Mouse (Mus musculus) 416B (cell line): ENCODE results near the gene Thoc5.

Experiments
- DNase-seq: peaks from one replicate; pipeline ENCODE4 v3.0.0; 2011; ENCODE audit warnings: low read depth

Gene Thoc5

DNA sequence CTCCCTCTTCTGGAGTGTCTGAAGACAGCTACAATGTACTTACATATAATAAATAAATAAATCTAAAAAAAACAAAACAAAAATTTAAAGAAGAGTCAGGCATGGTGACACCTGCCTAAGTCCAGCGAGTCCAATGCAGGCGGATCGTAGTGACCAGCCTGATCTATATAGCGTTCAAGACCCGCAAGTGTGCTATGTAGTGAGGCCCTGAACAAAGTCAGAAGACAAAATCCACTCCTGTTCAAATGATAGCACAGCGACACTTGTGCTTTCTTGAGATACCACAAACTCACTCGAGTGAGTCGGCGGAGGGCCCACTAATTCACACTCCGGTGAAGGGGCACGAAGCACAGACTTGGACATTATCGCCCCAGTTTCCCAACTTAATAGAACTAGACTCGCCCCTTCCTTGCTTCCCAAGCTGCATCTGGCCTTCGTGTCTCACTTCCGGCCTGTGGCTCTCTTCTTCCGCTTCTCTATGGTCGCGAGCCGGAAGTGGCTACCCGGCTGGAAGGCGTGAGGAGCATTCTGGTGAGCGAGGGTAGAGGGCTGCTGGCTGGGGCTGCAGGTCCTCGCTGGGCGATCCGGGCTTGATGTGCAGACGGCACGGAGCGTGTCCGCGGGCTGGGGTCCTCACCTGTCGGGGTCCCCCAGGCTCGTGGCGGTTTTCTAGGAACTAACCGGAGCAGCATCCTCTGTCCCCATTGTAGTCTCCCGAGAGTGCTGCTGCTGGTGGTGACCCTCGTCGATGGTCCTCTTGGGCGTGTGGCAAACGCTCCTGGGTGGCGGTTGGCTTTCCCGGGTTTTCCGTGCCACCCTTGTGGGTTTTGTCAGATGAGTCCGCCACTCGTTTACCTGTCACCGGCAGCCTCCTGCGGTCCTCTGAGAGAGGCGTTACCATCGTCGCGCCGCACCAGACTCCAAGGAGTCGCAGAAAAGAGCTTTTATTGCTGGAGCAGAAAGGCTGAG lies at the start of gene Thoc5:
TSS of gene Thoc5 (plus strand) at position 473 of the 969 bp plus-strand sequence.
- peak; percentile 91 for DNase-seq

DNA sequence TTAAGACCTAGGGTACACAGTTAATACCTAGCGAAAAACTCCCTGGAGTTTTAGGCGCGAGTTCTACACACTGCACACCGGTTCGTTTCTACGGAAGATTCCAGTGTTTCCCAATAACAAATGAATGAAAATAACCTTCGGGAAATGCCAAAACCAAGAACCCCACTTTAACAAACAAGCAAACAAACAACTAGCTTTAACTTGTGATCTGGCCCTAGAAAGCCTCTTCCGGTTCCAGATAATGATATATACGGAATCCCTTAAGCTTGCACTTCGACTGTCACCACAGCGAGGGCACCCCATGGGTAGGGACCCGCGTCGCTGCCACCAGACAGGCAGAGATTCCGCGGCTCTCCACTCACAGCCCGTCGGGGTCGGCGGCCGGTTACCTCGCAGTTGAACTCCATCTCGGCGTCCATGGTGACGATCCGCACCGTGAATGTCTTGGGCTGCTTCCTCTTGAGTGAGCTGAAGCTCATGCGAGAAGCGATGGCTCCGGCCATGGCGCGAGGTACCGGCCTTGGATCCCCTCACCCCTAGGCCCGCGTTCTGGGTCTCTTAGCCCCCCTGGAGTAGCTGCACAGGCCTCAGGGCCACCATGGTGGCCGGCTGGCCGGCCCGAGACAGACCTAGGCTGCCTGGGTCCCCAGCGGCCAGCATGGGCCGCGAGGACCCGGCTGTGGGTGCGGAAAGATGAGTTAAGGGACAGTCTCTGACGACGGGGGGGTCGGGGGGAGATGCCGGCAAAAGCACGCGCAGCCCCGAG lies 46.5 kb upstream of the Thoc5 start:
- peak; percentile 52 for DNase-seq

DNA sequence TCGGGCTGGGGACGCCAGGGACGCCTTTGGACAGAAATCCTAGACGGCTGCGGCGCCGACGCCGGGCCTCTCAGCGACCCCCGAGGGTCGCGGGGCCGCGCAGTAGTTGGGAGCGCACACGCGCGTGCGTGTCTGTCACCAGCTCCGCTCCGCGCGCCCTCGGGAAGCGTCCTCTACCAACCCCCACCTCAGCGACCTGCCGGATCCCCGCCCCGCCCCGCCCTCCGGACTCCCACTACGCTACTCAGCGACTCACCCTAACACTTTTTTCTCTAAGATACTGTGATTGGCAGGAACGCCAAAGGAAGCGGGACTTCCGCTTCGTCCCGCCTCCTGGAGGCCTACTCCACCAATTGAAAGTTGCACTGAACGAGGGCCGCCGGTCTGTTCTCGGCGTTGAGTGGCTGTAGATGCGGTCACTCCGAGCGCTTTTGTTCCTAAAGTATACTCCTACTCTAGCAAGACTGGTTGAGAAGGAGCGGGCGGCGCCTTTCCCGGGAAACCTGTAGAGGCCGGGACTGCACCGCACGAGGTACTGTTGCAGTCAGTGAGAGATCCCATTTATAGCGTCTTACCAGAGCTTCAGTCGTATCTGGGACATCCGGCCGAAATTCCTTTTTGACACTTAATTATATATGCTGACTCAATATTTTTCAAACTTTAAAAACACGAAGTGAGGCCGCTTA lies 45.7 kb upstream of the Thoc5 start, which contains the start of gene Nf2:
TSS of gene Nf2 (minus strand) at position 279 of the 686 bp plus-strand sequence.
- peak; percentile 99 for DNase-seq

DNA sequence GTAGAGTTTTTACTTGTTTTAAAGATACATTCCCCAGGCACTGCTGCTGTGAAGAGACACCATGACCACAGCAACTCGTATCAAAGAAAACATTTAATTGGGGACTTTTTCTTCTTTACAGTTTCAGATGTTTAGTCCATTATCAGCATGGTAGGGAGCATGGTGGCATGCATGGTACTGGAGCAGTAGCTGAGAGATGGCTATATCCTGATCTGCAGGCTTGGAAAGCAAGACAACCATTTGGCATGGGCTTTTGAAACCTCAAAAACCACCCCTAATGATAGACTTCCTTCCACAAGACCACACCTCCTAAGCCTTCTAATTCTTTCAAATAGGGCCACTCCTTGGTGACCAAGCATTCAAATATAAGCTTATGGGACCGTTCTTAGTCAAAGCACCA lies 44.7 kb upstream of the Thoc5 start:
- peak; percentile 74 for DNase-seq

DNA sequence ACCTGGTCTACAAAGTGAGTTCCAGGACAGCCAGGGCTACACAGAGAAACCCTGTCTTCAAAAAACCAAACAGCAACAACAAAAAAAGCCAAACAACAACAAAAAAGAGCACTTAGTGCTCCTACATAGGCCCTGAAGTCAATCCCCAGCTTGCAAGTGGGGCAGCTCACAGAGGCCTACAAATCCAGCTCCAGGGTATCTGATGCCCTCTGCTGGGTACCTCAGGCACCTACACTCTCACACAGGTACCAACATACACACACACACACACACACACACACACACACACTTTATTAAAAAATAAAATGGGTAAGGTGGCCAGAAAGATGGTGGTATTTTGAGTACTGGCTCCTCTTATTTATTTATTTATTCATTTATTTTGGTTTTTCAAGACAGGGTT lies 42.1 kb upstream of the Thoc5 start:
- no peak for DNase-seq

DNA sequence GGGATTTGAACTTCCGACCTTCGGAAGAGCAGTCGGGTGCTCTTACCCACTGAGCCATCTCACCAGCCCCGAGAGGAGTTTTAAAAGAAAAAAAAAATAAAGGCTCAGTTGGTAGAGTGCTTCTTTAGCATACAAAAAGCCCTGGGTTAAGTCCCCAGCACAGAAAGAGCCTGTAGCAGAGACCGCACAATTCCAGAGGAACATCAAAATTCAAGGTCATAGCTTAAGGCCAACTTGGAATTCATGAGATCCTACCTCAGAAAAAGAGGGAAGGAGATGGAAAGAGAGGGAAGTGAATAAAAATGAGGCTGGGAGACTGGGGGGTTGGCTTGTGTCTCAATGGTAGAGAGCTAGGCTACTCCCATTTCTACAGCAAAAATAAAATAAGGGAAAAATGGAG lies 40.9 kb upstream of the Thoc5 start:
- no peak for DNase-seq

DNA sequence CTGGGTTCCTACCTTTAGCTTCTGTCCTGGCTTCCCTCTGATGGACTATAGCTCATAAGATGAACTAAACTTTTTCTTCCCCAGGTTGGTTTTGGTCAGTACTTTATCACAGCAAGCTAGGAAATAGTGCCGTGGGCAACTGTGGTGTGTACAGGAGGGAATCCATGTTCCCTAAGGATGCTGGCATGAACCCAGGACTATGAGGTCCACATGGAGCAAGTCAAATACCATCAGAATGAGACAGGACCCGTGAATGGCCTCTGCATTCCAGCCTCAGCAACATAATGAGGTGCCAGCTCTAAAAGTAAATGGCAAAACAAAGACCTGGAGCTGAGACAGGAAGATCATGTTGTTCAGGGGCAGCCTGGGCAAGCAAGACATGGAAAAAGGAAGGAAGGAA lies 36.7 kb upstream of the Thoc5 start:
- DNase-seq: no peak

DNA sequence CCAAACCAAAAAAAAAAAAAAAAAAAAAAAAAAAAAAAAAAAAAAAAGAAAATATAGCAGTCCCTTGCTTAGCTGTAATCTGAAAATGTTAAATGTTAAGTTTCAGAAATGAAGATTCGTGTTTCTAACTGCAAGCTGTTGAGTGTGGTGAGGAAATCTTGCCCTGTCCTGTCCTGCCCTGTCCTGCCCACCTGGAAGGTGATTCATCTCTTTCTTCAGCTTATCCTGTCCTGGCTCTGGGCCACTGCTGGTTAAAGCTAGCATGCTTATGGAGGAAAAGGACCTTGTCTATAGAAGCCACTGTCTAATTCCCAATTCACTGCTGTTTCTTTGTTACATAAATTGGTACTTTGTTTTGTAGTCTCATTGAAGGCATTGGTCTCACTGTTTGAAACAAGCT lies 34.1 kb upstream of the Thoc5 start:
- DNase-seq: no peak

DNA sequence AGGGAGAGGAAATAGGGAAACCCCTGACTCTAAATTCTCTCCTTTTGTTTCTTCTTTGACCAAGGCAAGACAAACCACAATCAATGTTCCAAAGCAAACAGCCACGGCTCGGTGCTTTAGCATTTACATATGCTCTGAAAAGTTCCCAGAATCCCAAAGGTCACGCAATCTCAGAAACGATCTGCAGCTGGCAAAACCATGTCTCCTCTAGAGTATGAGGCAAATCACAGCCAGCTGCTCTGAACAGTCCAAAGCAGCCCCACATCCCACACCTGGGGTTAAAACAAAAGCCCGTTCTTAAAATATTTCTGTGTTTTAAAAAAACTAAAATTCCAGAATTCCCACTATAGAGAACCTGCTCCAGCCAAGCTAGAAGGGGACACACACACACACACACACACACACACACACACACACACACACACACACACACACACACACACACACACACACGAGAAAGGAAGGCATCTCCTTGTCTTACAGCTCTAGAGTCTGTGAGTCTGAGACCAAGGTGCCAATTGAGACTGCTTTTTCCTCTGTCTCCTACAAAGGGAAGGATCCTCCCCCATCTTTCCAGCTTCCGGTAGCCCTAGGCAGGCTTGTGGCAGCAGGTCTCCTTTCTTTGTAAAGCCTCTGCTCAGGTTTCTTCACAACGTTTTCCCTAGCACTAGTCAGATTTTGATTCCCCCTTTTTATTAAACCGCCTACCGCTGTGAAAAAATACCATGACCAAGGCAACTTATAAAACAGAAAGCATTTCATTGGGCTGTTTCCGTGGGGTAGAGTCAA lies 33.1 kb upstream of the Thoc5 start:
- no peak for DNase-seq

DNA sequence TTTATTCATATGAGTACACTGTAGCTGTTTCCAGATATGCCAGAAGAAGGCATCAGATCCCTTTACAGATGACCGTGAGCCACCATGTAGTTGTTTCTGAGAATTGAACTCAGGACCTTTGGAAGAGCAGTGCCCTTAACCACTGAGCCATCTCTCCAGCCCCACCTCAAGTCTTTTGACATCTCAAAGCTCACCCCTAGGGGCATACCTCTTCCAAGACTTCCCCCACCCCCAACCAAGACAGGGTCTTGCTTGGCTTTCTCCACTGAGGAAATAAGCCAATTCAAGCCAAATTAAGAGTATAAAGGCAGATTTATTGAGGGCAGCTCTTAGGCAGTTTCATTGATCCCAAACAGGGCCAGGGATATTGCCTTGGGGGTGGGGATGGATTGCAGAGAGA lies 32.4 kb upstream of the Thoc5 start:
- DNase-seq: no peak

DNA sequence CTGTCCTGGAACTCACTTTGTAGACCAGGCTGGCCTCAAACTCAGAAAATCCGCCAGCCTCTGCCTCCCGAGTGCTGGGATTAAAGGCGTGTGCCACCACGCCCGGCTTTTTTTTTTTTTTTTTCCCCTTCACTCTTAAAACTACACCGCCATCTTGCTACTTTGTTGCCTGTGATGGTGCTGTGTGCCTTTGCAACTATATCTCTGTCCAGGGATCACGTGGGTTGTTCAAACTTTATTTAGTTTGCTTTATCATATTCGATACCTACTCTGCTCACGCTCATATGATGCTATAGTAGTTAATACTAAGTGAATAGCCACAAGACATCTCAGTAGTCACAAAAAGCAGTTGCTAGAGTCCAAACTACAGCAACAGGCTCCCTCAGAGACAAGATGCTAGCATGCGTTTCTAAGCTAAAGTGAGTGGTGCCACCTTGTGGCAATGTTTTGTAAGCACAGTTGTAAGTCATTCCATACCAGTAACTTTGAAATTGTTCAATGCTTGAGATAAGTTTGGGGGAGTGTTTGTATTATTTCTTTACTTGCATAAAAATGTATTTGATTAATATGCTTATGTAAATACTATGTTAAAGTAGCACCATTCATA lies 29.4 kb upstream of the Thoc5 start:
- peak; percentile 85 for DNase-seq

DNA sequence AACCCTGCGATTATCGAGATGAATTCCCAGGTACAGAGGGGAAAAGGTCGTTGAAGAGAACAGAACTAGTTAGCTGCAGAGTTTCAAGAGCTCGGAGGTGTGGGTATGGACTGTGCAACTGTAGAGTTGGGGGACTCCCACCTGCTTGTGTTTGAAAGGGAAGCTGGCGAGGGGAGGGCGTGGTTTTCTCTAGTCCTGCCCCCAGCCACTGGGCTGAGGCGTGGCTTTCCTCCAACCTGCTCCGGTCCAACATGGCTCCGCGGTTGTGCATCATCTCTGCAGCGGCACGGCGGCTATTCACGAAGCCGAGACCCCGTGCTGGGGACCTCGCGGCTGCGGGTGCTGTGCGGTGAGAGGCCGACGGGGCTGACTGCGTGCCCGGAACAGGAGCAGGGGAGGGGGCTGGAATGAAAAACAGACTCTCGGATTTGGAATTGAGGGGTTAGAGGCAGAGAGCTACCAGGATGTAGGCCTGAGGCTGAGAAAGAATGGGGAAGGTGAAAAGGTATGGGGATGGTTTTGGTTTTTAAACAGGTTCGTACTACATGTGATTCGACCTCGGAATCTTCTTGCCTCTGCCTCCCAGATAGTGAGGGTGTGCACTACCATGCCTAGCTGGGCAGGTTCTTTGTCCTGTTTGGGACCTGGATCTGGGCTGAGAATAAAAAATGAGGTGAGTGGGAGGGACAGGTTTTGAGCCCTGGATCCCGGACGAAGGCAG lies 21.2 kb upstream of the Thoc5 start, which contains the start of gene Nipsnap1:
TSS of gene Nipsnap1 (plus strand) at position 197 of the 721 bp plus-strand sequence.
- peak; percentile 87 for DNase-seq

DNA sequence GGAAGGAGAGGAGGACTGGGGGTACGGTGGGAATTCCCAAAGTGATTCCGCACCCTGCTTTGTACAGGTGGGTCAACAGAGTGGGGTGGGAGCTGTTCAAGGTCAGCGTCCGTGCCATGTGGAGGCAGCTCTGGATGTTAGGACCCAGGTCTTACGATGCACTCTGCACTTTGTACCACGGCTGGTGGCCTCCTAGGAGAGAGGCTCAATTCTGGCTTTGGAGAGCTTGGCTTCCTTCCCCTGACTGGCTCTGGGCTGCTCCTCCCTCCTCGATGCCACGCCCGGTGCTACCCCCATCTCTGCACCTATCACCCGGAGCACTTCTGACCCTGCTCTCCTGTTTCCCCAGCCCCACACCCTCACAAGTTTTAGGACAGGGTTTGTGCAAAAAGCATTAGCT lies 20.6 kb upstream of the Thoc5 start:
- DNase-seq: peak; percentile 34

DNA sequence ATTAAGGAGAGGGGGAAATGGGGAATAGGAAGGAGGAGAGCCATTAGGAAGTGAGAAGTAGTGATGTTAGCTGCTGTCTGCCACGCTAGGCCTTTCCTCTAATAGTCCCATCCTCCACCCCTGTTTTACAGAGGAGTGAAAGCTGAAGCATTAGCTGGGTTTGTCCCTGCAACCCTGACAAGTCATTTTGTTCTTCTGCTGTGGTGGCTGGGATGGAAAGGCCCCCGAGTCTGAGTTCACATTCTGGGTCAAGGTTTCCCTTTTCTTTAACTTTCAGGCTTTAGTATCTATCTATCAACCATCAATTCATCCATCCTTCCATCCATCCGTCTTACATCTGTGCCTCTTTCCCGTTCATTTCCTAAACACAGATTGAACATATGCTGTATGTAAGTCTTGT lies 14.0 kb upstream of the Thoc5 start:
- DNase-seq: no peak

DNA sequence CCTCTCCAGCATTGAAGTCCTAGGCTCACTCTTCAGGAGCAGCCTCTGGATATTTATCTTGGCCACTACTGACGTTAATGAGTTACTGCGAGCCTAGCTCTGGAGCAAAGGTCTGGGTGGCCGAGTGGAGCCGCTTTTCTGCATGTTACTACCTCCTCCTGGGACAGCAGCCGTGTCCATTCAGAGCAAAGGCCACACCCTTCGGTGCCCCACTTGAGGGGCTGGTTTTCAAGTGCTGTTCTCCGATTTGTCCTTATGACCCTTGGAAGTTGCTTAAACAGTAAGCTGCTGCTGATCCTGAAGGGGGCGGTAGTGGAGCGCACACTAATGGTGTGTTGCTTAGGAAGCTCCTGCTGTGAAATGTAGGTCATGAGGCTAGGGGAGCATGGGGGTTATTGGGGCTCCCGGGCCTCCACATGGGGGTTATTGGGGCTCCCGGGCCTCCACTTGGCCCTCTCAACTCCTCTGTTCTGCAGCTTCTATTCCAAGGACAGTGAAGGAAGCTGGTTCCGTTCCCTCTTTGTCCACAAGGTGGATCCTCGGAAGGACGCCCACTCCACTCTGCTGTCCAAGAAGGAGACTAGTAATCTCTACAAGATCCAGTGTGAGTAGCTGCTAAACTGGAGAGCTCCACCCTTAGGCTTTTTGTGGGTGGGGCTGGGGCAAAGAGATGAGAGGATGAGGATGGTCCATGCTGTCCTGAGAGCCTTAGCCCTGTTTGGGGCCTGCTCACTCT lies 12.1 kb upstream of the Thoc5 start:
- peak; percentile 51 for DNase-seq

DNA sequence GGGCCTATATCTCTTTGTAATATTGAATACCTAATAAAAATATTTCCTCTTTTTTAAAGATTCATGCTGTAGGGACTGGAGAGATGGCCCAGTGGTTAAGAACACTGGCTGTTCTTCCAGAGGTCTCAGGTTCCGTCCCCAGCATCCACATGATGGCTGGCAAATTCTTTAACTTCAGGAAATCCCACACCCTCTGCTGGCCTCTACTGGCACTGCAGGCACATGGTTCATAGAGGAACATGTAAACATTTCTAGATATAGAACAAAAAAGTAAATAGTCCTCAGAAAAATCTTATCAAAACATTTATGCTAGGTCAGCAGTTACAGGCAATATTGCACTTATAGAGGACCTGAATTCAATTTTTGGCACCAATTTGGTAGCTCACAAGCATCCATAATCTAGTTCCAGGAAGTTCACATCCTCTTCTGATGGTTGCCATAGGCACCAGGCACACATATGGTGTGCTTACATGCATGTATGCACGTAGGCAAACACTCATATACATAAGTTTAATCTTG lies 9.7 kb upstream of the Thoc5 start:
- peak; percentile 71 for DNase-seq

DNA sequence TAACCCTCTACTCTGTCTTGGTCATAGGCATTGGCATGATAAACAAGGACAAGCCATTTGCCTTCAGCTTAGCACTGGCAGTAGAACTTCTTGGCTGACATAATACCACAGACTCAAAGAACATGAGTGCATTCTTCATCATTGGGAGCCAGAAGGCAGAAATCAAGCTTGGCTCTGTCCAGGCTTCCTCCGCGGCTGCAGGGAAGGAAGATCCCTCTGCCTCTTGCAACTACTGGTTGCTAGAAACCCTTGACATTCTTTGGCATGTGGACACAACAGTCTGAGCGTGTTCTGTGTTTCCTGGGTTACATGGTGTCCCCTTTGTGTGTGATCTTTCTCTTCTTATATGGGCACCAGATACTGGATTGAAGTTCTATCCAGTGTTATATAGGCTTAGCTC lies 8.1 kb upstream of the Thoc5 start:
- no peak for DNase-seq

DNA sequence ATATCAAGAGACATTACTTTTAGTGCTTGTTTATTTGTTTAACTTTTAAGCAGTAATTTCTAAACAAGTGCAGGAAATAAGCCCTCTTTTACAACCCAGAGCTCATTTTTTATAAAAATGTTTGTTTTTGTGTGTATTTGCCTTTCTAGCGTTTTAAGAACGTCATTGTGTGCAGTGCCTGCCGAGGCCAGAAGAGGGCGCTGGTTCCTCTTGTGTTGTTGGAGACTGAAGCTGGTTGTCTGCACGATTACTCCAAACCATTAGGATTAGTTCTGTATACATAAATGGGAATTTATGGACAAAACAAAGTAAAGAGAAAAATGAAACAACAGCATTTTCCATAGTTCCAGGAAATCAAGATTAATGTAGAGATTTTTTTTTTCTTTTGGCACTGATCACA lies 5.3 kb downstream of the Thoc5 start:
- peak; percentile 65 for DNase-seq

DNA sequence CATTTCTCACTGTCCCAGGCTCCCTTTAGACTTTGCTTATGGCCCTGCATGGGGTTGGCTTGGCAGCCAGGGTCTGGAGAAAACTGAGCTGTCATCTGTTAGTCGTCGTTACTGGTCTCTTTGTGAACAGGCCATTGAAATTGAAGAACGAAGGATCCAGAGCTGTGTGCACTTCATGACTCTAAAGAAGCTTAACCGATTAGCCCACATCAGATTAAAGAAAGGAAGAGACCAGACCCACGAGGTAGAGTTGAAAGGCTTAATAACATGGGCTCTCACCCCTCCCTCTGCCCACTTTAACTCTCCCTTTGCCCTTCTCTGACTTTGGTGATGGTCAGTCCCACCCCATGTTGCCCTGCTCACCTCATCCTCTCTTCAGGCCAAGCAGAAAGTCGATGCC lies 6.8 kb downstream of the Thoc5 start:
- DNase-seq: no peak
